Mouse (Mus musculus): Measurements from ENCODE around the gene C730034F03Rik.

The C730034F03Rik gene

DNA sequence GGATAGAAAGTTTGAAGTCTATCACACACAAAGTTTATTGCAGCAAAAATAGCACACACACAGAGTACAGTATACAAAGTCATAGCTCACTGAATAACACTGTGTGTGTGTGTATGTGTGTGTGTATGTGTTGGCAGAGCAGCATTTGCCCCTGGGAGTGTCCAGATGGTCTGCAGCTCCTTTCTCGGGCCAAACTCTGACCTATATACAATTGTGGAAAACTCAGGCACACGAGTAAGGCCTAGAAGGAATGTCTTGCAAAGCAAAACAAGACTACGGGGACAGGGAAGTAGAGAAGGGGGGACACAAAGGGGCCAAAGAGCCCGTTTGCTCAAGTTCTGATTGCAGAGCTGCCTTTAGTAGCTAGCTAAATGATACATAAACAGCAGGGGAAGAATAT is 3.6 kb downstream of the C730034F03Rik start:
- DNase-seq (ENCODE audit: low spot score), result no peak

DNA sequence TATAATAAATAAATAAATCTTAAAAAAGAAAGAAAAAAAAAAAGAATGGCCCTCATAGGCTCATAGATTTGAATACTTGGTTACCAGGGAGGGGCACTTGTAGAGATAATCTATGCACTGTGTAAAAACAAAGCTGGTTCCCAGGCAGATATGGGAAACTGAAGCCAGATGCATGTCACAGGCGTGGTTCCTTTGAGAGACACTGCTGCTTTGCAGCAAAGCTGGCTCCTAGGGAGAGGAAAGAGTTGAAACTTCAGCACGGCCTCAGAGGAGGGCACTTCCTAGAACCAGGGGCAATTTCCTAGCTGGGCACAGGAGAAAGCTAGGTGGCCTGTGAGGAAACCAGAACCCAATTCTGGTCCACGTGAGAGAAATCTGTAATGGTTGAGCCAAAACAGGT is 4.7 kb downstream of the C730034F03Rik start:
- no peak for DNase-seq (ENCODE audit: low spot score)

DNA sequence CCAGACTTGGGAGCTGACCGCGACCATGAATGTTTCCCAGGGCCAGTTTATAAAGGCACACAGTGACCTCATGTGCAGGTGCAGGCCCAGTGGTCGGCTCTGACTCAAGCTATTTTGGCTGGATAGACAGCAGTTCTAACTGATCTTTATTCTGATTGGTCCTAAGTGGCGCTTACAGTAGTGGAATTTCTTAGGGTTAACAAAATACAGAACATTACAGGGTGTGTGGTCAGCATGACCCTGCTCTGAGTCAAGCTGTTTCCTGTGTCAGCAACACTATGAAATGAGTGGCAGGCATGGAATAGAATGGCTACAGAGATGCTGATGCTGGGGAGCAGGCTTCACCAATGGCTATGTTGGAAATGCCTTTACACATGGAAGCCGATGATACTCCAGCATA is 6.5 kb downstream of the C730034F03Rik start:
- DNase-seq (ENCODE audit: low spot score), result no peak

DNA sequence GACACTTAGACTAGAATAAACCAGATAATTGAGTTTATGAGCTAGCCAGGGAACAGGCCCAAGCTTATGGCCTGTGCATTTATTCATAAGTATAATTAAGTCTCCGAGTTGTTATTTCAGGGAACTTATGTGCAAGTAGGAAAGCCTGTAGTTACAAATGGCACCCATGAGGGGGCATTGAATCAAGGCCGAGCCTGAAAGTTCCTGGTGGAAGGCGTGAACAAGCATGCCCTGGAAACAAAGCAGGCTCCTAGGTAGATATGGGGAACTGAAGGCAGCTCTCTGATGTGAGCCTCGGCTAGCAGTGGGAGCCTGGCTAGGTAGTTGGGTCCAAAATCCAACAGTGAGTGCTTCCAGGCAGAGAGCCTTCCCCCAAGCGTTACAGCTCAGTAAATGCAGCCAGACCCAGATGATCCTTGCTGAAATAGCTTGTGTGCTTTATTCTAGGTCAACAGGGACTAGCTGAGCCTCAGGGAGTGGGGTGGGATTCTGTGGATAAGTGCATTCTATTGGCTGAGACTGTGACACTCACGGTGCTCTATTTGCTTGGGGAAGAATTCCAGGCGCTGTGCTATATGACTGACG is 13.2 kb downstream of the C730034F03Rik start:
- no peak for DNase-seq (ENCODE audit: low spot score)

DNA sequence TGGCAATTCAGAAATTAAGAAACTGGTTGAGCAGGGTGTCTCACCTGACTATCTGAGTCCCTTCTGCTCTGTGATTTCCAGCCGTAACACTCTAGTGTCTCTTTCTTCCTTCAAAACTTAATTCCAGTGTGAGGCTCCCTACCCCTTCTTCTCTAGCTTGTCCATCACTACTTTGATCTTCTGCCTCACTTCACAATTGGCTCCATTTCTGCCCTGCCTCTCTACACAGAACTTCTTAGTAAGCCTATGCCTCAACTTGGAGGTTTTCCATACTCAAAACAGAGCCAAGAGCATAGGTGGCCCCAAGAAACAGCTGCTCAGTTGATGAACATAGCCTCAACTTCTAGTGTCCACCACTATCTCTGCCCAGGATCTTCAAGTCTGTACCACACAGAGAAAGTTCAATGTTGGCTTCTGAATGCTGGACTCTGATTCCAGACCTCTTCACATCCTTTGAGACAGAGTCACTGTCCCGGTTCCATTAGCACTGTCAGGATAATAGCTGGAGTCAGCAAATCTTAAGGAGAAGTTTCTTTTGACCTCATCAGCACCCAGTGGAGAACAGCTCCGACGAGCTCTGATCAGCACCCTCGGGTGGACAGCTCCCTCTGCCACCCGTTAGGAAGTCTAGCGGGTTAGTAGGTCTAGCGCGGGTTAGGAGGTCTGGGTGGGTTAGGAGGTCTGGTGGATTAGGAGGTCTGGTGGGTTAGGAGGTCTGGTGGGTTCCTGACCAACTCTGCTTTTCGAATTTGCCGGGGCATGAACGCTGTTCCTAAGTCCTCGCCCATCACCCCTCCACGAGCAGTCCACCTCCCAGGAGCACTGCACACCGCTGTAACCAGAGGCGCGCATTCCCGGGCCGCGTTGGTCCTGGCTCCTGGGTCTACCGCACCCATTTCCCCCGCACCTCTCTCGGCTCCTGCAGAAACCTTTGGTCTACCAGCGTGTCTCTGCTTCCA is 23.8 kb downstream of the C730034F03Rik start:
- no peak for DNase-seq (ENCODE audit: low spot score)

DNA sequence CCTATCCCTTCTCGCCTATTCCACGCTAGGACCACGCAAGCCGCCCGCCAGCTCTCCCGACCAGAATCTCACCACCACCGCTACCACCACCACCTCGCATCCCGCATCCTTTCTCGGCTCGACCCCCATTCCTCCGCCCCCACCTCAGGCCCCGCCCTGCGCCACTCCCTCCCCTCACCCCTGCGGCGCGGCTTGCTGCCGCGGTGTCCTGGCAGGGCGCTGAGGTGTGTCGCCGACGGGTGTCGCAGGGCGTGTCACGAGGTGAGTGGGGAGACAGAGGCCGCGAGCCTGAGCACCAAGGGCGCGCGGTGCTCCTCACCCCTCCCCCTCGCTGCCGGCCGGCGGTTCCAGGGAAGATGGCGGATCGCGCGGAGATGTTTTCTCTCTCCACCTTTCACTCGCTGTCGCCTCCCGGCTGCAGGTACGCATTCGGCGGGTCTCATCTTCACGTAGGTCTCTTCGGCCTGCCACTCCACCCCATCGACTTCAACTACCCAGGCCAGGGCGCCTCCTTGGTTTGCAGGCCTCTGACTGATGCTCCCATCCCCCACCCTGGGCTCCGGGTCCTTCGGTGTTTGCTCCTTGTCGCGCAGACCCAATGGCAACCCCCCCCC is 24.6 kb downstream of the C730034F03Rik start, which contains the start of gene Mapk8ip2:
TSS of gene Mapk8ip2 (plus strand) at position 49 of the 614 bp plus-strand sequence.
- peak; percentile 75 for DNase-seq (ENCODE audit: low spot score)

DNA sequence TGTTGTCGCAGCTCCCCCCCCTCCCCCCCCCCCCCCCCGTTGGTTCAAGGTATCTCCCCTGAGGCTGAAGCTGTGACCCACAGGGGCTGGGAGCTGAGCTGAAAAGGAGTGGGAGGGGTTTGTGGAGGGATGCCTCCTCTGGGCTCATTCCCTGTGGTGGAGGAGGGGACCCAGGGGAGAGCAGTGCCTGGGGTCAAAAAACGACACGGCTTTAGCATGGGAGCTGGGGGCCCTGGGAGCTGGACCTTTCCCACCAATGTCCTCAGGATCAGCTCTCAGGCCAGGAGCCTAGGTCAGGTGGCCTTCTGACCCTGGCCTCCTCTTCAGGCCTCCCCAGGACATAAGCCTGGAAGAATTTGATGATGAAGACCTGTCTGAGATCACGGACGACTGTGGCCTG is 25.5 kb downstream of the C730034F03Rik start:
- peak; percentile 43 for DNase-seq (ENCODE audit: low spot score)

DNA sequence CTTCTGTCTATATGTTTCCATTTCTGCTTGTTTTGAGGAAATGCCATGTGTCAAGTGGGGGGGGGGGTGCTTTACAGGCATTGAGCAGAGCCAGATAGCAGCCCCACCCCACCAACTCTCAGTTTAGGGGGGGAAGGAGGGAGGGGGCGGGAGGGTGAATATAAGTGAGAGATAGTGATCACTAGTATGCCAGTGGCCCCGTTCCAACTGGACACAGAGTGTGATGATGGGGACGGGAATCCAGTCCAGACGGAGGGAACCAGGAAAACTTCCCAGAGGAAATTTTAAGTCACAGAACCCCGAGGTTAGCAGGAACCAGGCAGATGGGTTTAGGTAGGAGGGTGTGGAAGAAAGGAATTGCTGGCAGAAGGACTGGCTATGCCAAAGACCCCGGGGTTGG is 26.3 kb downstream of the C730034F03Rik start:
- DNase-seq (ENCODE audit: low spot score), result no peak

DNA sequence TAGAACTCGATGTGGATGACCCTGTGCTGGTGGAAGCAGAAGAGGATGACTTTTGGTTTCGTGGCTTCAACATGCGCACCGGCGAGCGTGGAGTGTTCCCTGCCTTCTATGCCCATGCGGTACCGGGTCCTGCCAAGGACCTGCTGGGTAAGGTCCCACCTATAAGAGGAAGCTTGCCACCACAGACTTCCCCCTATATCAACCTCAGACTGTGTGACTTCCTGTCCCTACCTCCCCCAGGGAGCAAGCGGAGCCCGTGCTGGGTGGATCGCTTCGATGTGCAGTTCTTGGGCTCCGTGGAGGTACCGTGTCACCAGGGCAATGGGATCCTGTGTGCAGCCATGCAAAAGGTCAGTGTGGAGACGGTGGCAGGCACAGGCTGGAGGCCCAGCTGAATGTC is 29.6 kb downstream of the C730034F03Rik start:
- no peak for DNase-seq (ENCODE audit: low spot score)

DNA sequence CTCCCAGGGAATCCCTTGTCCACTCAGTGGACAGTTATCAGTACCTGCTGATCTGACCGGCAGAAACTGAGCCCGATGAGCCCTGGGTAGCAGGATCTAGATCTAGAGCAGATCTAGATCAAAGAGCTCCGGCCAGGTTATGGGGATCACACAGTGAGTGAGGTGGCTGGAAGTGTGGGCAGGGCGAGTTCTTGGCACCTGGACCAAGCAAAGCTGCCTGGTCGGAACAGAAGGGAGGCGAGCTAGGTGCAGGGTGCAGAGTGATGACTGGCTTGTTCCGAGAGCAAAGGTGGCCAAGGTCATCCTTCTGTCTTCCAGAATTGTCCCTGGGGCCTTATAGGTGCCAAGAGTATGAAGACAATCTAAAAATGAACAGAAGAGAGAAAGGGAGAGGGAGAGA is 30.4 kb downstream of the C730034F03Rik start:
- DNase-seq (ENCODE audit: low spot score), result no peak

DNA sequence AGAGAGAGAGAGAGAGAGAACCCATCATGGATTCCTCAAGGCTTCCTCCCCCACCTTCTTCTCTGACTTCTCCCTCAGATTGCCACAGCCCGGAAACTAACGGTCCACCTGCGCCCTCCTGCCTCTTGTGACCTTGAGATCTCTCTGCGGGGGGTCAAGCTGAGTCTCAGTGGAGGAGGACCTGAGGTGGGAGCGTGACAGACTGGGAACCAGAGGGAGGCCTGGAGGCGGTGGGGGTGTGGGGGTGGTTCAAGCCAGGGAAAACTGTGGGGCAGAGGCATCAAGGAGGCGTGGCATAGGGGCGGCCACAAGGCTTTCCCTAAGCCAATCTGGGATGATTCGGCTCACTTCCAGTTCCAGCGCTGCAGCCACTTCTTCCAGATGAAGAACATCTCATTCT is 30.9 kb downstream of the C730034F03Rik start:
- DNase-seq (ENCODE audit: low spot score), result no peak

DNA sequence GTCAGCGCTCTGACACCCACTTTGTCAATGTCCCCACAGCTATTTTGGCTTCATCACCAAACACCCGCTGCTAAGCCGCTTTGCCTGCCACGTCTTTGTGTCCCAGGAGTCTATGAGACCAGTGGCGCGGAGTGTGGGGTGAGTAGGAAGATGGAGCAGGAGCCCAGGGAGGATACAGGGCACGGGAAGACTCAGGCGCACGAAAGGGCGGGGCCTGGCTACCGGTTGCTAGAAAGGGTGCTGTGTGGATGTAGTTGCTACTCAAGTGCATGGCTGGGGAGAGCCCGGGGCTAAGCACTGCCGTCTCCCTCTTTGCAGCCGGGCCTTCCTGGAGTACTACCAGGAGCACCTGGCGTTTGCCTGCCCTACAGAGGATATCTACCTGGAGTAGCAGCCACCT is 31.9 kb downstream of the C730034F03Rik start:
- DNase-seq (ENCODE audit: low spot score), result no peak

DNA sequence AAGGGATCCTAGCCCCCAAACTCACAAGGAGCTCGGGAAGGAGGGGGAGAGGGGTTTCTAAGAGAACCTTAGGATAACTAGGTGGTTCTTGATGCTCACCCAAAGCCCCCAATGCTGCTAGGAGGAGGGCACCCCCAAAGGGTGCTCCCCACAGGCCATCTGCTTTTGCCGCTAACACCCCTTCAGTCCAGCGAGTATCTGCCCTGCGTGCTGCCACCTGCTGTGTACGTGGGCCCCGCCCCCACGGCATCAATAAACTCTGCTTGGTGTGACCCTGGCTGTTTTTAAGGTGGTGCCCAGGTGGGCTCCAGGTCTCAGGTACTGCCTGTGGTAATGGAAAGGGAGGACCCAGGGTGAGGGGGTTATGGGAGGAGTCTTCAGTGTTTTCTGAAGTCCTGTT is 32.8 kb downstream of the C730034F03Rik start:
- DNase-seq (ENCODE audit: low spot score), result no peak

DNA sequence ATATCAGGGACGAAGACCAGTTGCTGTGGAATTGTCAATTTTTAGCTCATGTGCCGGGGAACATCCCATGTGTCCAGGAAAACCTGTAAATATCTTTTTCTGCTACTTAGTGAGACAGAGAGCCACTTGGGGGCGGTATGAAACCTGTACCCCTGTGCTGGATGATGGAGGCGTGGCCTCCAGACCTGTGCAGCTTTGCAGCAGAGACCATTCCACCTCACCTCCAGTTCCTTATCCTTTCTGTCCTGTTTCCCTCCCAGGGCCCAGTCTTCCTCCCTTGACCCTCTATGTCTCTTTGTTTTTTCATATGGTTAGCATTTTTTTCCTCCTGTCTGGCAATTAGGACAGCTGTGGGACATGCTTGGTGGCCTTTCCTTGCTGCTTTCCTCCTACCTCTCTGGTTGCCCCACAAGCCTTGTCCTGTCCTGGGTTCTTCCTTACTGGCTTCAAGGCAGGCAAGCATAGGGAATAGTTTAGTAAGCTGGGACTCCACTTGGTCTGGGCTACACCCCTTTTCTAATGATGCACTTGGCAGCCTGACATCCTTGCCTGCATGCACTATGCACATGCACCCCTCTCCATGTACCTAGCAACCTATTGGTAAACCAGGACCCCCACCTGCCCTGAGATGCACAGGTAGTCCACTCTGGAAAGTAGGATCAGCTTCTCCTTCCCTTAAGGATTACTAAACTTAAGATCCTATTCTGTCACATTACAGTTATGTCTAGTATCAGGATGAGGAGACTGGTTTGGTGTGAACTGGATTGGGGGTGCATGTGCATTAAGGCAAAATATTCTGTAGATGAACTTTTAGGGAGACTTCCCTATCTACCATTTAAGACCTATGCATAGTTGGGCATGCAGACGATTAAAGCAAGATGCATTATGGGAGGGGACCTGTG is 34.2 kb downstream of the C730034F03Rik start:
- no peak for DNase-seq (ENCODE audit: low spot score)

DNA sequence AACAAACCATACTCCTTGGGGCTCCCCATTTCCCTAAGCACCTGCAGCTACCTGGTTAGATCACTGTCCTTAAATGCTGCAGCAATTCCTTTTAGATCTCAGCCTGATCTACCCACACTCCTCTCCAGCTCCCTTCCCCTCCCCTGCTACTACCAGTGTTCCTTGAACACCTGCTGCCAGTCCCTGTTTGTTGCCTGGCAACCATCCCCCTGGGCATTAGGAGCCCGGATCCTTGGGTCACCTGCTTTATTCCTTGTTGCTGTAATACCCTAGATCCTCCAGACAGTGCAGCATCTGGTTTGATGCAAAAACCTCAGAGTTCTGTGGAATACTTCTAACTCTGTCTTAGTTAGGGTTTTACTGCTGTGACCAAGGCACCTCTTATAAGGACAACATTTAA is 35.7 kb downstream of the C730034F03Rik start:
- peak; percentile 92 for DNase-seq (ENCODE audit: low spot score)

DNA sequence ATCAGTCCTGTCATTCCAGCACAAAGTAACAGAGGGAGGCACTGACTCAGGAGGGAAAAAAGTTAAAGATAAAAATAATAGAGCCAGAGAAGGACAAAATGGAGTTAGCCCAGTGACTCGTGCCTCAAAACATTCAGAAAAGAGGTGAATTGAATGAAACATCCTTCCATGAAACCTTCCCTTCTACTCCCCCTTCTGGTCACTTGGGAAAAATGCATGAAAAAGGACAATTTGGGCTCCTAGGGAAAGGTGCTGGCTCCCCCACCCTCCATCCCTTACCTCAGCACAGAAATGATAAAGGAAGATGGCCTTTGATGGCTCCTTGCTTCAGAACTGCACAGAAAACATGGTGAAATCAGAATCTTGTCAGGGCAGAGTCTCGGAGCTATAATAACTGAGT is 39.2 kb downstream of the C730034F03Rik start:
- DNase-seq (ENCODE audit: low spot score), result peak; percentile 75

DNA sequence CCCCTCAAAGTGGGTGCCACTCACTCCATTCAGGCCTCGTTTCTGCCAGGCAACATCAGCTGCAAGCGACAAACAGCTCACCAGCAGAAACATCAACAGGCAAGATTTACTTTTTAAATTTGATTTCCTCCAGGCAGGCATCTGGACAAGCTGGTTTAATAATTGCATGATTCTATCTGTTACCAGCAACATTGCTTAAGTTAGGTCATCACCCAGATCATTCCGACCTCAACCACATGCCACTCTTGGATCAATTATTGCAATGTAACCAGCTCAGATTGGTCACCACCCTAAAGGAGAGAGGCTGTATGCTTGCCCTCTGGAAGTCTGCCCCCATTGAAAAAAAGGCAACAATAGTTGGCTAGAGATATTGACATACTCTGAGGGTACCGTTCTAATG is 42.1 kb downstream of the C730034F03Rik start:
- DNase-seq (ENCODE audit: low spot score), result peak; percentile 66

DNA sequence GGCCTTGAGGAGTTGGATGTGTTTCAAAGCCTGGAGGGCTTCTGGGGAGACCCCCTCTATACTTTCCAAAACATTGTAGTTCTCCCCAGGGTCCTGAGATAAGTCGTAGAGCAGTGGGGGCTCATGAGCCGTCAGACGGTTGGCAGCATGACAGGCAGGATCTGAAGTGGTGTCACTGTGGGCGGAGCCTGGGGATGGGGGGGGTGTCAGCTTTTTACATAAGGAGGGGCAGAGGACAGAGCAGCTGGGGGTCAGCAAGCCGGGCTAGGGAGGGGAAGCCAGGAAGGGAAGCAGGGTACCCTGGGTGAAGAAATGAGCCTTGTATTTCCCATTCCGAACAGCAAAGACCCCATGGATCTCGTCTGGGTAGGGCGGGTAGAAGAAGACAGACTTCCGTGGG is 44.0 kb downstream of the C730034F03Rik start:
- DNase-seq (ENCODE audit: low spot score), result no peak

DNA sequence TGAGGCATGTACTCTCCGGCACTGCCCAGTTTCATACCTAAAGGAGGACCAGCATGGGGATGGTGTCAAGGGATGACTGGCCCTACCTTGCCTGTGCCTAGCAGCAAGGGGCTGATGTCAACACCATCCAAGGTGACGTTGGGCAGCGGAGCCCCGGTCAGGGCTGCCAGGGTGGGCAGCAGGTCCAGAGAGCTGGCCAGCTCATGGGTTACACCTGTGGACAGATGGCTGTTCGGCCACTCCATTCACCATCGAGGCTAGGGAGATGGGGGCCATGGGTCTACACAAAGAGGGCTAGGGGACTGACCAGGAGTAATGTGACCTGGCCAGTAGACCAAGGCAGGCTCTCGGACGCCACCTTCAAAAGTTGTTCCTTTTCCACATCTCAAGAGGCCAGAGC is 44.5 kb downstream of the C730034F03Rik start:
- no peak for DNase-seq (ENCODE audit: low spot score)

DNA sequence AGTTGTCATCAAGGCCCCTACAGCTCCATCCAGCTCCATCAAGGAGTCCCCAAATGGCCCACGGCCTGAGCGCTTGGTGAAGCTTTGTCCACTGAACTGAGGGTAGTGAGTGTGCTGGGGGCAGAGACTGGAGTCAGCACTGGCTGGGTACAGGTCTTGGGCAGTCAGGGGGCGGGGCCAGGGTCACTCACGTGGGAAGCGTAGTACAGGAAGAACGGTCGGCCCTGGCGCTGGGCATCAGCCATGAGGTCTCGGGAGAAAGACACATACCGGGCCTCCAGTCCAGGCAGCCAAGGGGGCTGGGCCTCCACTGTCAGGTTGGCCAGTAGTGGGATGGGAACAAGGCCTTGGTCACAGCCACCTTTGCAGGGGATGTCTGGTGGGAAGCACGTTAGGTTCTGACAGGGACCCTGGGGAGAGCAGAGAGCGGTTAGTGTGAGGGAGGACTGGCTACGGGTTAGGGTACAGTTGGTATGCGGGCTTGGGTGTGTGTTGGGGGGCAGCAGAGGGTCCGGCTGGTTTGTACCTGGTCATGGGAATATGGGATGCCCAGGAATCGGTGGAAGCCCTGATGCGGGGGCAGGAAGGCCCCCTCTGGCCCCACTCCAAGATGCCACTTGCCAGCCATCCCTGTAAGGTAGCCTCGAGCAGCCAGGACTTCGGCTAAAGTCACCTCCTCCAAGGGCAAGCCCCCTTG is 45.4 kb downstream of the C730034F03Rik start:
- DNase-seq (ENCODE audit: low spot score), result no peak

DNA sequence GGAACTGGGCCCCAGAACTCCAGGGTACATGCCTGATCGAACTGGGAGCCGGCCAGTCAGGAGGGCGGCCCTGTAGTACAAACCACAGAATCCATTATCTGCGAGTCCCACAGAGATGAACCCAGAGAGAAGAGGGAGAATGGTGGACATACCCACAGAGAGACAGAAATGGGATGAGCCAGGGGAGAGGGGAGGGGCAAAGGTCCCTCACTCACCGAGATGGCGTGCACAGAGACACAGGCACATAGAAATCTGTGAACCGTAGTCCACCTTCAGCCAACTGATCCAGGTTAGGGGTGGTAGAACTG is 45.9 kb downstream of the C730034F03Rik start:
- no peak for DNase-seq (ENCODE audit: low spot score)

Measured in MN1 (cell line).